Mouse (Mus musculus) midbrain, embryonic 15.5 days (tissue): ENCODE data around the gene Spr. TPM values are rescaled to one million over a fixed set of nuclear protein-coding genes. Genes with fewer than 3 reads are reported as not detected.
"Not testable (repeated sequence)": the region's sequence is repeated elsewhere in the genome, so short reads cannot be mapped to it uniquely, and the experiment has no call there.

Experiments
- ATAC-seq: fragments of 200-750 bp; cut with Nextera tagmentation; replicated peaks from 2 replicates; pipeline ENCODE4 v1.8.0; 2017; ENCODE audit warnings: moderate TSS enrichment
- H3K27ac ChIP-seq: fragments of 300-500 bp; sonication (generic); 2 replicates; pipeline ENCODE4 v1.5.1; 2015; ENCODE audit warnings: mild to moderate bottlenecking, inconsistent platforms
- H3K27me3 ChIP-seq: fragments of 300-500 bp; sonication (generic); replicated peaks from 2 replicates; pipeline ENCODE4 v1.6.1; 2015; ENCODE audit warnings: inconsistent platforms
- H3K36me3 ChIP-seq: fragments of 300-500 bp; sonication (generic); replicated peaks from 2 replicates; pipeline ENCODE4 v1.6.1; 2015; ENCODE audit warnings: inconsistent platforms
- H3K4me1 ChIP-seq: fragments of 300-500 bp; sonication (generic); 2 replicates; pipeline ENCODE4 v1.6.1; 2015; ENCODE audit warnings: inconsistent platforms
- H3K4me2 ChIP-seq: fragments of 300-500 bp; sonication (generic); 2 replicates; pipeline ENCODE4 v1.6.1; 2015; ENCODE audit warnings: inconsistent platforms, mild to moderate bottlenecking, moderate library complexity
- H3K4me3 ChIP-seq: fragments of 300-500 bp; sonication (generic); 2 replicates; pipeline ENCODE4 v1.5.1; 2015; ENCODE audit warnings: mild to moderate bottlenecking, inconsistent platforms
- H3K9ac ChIP-seq: fragments of 300-500 bp; sonication (generic); 2 replicates; pipeline ENCODE4 v1.6.1; 2015; ENCODE audit warnings: mild to moderate bottlenecking, inconsistent platforms
- H3K9me3 ChIP-seq: fragments of 300-500 bp; sonication (generic); 2 replicates; pipeline ENCODE4 v1.6.1; 2016; ENCODE audit warnings: inconsistent platforms
- WGBS: fragments of 180-500 bp; shearing (Covaris S2); methylation state at CpG from one replicate; pipeline ENCODE4 v1.1.7; 2015; ENCODE audit warnings: mixed read lengths; 5-methylcytosine and 5-hydroxymethylcytosine counted together
- polyA plus RNA-seq: library from polyadenylated mRNA; unstranded; fragments of >200 nt; fragmentation: Nextera tagmentation; extraction: Ambion mirVana; gene quantifications from 2 replicates; pipeline ENCODE4 v1.2.1, GENCODE M21; 2015

Spr gene
- polyA plus RNA-seq, result 24.8 and 25.6 TPM in 2 replicates

DNA sequence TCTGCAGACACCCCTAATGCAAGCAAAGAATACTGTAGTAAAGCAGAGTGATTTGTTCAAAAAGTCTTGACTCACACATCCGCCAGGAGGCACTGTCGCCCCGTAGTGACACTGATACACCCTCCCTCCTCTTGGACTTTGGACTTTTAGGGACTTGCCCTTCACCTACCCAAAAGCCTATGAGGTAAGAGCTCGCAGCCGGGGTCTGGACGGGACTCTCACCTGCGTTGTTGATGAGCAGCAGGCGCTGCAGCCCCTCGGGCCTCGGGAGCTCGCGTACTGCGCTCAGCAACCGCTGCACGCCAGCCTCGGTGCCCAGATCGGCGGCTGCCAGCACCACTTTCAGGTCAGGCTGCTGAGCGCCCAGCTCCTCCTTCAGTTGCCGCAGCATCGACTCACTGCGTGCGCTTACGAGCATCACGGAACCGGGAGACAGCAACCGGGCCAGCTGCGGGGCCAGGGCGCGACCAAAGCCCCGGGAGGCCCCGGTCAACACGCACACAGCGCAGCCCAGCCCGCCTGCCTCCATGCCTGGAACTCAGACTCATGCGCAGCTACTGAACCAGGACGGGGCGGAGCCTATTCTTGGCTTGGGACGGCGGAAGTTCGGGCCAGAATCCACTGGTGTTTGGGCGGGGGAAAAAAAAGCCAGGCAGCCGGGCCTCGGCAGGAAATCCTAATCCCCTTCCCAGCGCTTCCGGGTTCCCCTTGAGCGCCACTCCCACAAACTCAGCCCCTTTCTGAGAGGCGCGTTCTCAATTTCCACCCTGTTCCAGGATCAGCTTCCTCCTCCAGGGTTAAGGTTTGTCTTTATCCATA lies at the start of gene Spr:
Spr (minus strand) TSS at position 550 of the 819 bp plus-strand sequence.
- H3K9me3 ChIP-seq, result no peaks in the 10 kb centered on the region
- H3K27ac ChIP-seq, result peak within 1 kb of the TSS; percentile 85
- ATAC-seq, result peak; percentile 90
- peak within 1 kb of the TSS; percentile 69 for H3K4me2 ChIP-seq
- no peaks in the 10 kb centered on the region for H3K36me3 ChIP-seq
- H3K27me3 ChIP-seq, result no peaks in the 10 kb centered on the region
- H3K9ac ChIP-seq, result peak within 1 kb of the TSS; percentile 72
- H3K4me1 ChIP-seq, result peaks cover 5% of the 10 kb centered on the region; the same call in 1 of the 2 replicates
- peak within 1 kb of the TSS; percentile 73 for H3K4me3 ChIP-seq
- under 1% methylated on average over 49 of the region's 49 CpGs for WGBS

DNA sequence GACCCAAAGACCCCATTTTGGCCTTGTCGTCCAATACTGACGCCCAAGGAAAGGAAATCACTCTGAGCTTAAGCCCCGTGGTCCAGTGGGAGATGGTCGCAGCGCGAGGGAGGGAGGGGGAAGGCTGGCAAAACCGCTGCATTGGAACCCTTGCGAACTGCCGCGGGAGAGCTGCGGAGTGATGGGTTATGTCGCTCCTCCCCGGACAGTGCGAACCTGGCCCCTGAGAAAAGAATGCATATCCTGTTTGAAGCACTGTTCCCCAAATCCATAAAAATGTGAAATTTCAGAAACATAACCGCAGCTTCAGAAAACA lies 49.1 kb upstream of the Spr start:
- no peak overlapping the region for H3K9ac ChIP-seq
- no peak for ATAC-seq
- no peaks in the 10 kb centered on the region for H3K36me3 ChIP-seq
- H3K9me3 ChIP-seq, result no peaks in the 10 kb centered on the region
- H3K4me3 ChIP-seq, result peak overlapping the region; percentile 38; the same call in 1 of the 2 replicates
- peaks cover 43% of the 10 kb centered on the region for H3K4me1 ChIP-seq
- H3K27ac ChIP-seq, result no peak overlapping the region
- peaks cover 49% of the 10 kb centered on the region for H3K27me3 ChIP-seq
- H3K4me2 ChIP-seq, result peak overlapping the region; percentile 3; the same call in 1 of the 2 replicates
- 1% methylated on average over 15 of the region's 15 CpGs for WGBS

DNA sequence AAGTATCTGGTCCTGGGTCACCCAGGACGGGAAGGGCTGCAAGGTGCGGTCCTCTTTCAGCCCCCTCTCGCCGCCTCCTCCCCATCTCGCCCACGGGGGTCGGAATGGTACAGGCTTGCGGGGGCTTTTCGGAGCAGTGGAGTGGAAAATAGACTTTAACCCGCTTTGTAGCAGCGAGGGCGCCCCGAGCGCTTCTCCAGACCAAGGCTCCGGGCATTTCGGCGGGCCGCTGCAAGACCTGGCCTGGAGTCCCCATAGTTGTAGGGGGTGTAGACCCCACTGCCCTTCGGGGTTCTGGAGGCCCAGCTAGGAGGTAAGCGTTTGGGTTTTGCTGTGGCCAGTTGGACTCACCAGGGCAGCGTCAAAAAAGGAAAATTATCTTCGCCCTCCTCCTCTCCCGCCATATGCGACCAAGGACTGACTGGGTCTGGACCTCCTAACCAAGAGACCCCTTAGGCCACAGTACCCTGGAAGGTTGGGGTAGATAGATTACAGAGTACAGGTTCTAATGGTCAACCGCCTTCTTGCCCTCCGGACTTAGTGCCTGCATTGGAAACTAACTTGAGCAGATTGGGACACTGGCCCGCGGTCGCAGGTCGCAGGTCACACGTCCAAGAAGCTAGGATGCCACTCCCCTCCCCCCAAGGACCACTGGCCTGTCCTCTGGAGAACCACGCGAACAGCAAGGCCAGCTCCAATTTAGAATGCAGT lies 48.6 kb upstream of the Spr start:
- no peak overlapping the region for H3K9ac ChIP-seq
- no peaks in the 10 kb centered on the region for H3K36me3 ChIP-seq
- peaks cover 44% of the 10 kb centered on the region for H3K27me3 ChIP-seq
- peak overlapping the region; percentile 32 for H3K4me2 ChIP-seq
- H3K4me3 ChIP-seq, result peak overlapping the region; percentile 38
- H3K4me1 ChIP-seq, result peaks cover 43% of the 10 kb centered on the region
- ATAC-seq, result no peak
- WGBS, result 2% methylated on average over 33 of the region's 33 CpGs
- H3K9me3 ChIP-seq, result no peaks in the 10 kb centered on the region
- H3K27ac ChIP-seq, result no peak overlapping the region

DNA sequence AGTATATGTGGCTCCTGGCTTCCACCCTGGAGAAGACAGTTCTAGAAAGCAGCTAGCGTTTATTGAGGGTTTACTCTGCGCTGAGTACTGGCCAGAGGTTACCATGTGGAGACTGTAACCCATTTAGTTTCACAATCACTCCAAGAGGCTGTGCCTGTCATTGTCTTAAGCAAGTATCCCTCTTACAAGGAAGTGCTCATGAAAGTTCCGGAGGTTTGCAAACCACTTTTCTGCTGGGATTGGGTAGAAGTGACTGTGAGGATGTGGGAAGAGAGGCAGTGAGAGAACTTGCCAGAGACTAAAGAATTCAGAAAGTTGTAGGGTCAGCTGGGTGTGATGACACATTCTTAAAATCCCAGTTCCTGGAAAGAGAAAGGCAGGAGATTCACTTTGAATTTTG lies 46.4 kb upstream of the Spr start:
- no peak overlapping the region for H3K4me3 ChIP-seq
- WGBS, result 59% methylated on average over 3 of the region's 3 CpGs
- H3K27ac ChIP-seq, result no peak overlapping the region
- peaks cover 35% of the 10 kb centered on the region for H3K27me3 ChIP-seq
- H3K9ac ChIP-seq, result no peak overlapping the region
- peaks cover 30% of the 10 kb centered on the region for H3K4me1 ChIP-seq
- no peaks in the 10 kb centered on the region for H3K36me3 ChIP-seq
- no peak for ATAC-seq
- no peaks in the 10 kb centered on the region for H3K9me3 ChIP-seq
- H3K4me2 ChIP-seq, result no peak overlapping the region

DNA sequence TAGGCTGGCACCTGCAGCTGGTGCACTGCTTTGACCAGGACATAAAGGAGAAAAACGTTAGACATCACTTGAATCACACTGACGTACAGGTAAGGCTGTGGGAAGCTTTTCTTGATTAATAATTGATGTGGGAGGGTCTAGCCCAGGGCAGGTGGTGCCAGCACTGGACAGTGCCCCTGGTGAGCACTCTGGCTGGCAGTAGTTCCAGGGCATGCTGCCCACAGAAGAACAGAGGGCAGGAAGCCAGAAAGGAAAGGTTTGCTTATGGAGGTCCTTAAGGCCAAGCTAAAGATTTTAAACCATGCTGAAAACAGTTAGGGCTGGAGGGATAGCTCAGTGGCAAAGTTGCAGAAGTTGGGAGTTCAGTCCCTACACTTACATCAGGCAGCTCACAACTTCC lies 42.5 kb upstream of the Spr start:
- Histone ChIP-seq H3K4me1 (no peaks in the 10 kb centered on the region), H3K27me3 (peaks cover 11% of the 10 kb centered on the region), H3K36me3 (no peaks in the 10 kb centered on the region), H3K9ac (no peak overlapping the region), H3K9me3 (no peaks in the 10 kb centered on the region), H3K4me2 (no peak overlapping the region), H3K4me3 (no peak overlapping the region), H3K27ac (no peak overlapping the region)
- 70% methylated on average over 2 of the region's 2 CpGs for WGBS
- no peak for ATAC-seq

DNA sequence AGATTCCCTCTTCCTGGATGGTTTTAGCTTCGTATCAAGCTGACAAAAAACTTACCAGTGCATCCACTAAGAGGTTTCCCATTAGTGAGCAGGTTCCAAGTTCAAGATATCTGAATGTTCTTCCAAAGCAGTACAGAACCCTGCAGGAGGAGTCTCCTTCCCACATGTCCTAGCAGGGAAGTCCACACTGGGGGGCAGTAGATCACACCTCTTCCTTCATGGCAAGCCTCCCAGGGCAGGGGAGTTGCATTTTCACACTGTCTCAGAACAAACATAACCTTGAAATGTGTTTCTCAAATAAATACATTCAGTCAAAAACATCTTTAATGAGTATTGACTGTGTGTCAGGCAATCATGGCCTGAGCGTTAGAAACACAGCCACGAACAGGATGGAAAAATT lies 42.0 kb upstream of the Spr start:
- Histone ChIP-seq H3K9ac (no peak overlapping the region), H3K4me1 (no peaks in the 10 kb centered on the region), H3K36me3 (no peaks in the 10 kb centered on the region), H3K4me2 (no peak overlapping the region), H3K27ac (no peak overlapping the region), H3K4me3 (no peak overlapping the region), H3K9me3 (no peaks in the 10 kb centered on the region), H3K27me3 (peaks cover 9% of the 10 kb centered on the region)
- 79% methylated on average over 3 of the region's 3 CpGs for WGBS
- no peak for ATAC-seq

DNA sequence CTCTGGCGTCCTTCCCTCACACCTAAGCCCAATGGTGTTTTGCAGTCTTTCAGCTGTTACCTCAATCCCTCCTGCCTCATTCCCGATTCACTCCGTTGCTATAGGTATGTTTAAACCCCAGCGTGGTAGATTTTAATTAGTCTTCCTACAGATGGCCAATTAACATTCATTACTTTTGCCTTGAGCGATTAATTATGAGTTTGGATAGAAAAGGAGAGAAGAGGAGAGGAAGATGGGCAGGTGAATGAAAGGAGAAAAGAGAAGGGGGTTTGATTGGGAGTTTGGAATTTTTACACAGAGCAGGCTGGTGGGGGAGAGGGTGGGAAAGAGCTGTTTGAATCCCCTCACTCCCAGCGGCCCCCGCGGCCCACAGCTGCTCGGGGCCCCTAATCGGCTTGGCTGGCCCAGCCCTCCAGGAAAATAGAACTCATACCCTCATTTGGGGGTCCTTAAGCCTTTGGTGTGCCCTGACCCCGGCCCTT lies 27.9 kb upstream of the Spr start:
- Histone ChIP-seq H3K4me2 (no peak overlapping the region), H3K27ac (0 out of 2 replicates have a peak overlapping the region, but pooled peaks have one; percentile 38), H3K4me3 (no peak overlapping the region)

DNA sequence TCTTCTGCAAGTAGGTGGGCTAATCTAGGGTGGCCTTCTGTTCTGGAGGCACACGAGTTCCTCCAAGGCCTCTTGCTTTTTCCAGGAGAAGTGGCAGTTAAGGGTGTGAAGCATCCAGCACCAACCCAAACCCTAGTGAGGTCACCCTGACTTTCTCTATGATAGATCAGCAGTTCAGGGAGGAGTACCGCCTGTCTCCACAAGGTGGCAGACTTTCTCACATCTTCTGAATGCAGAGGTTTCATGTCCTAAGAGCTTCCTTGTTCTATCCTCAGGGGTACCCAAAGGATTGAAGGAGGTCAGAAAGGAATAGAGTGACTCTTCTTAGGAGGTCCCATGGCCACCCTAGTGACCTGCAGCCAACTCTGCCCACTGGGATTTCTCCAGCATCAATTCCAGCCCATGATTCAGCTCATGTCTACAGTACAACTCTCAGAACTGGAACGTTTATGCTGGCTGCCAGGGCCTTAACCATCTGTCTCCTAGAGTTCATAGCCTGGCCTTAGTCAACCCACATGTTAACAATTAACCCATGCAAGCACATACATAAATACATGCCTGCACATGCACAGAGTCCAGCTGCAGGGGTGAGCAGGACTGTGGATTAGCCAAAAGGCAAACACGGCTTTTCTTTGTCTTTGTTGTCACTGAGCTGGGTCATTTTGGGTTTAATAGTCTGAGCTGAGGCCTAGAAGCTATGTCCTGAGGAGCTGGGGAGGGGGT lies 22.8 kb upstream of the Spr start:
- H3K27me3 ChIP-seq, result no peaks in the 10 kb centered on the region
- 36% methylated on average over 4 of the region's 4 CpGs for WGBS
- no peak for ATAC-seq
- H3K4me1 ChIP-seq, result peaks cover 4% of the 10 kb centered on the region
- H3K36me3 ChIP-seq, result no peaks in the 10 kb centered on the region
- H3K9ac ChIP-seq, result no peak overlapping the region
- H3K27ac ChIP-seq, result no peak overlapping the region
- no peak overlapping the region for H3K4me3 ChIP-seq
- H3K9me3 ChIP-seq, result no peaks in the 10 kb centered on the region
- no peak overlapping the region for H3K4me2 ChIP-seq

More for the DNA sequence above, 27.9 kb upstream of the Spr start:
- H3K9ac ChIP-seq, result no peak overlapping the region
- no peaks in the 10 kb centered on the region for H3K27me3 ChIP-seq
- no peaks in the 10 kb centered on the region for H3K9me3 ChIP-seq
- peaks cover 9% of the 10 kb centered on the region for H3K4me1 ChIP-seq
- 28% methylated on average over 11 of the region's 11 CpGs for WGBS
- no peaks in the 10 kb centered on the region for H3K36me3 ChIP-seq
- ATAC-seq, result no peak

DNA sequence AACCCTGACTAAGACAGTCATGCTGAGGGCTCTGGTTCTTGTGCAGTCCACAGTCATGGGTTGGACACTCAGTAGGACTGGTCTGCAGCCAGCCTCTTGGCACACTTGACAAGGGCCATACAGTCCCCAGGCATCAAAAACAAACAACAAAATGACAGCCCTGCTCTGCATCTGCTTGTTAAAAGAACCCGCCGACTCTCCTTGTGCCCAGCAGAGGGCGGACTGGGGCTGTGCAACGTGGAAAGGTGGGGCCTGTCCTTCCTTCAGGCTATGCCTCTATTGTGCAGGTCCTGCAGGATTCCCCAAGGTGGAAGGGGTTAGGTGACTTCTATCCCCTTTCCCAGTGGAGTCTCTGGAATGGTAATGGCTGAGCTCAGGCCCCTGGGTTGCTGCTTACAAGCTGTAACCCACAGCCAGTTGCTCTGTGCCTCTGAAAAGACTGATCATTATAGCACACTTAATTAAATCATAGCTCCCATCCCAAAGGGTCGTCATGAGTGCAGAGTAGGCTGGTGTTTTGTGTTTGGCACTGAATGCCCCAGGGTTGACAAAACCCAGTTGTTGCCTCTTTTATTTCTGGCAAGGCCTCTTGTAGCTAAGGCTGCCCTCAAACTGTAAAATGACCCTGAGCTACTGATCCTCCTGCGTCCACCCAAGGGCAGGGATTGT lies 21.7 kb upstream of the Spr start:
- H3K9ac ChIP-seq, H3K27me3 ChIP-seq, H3K4me2 ChIP-seq, H3K36me3 ChIP-seq, H3K27ac ChIP-seq, H3K4me3 ChIP-seq, H3K9me3 ChIP-seq: not testable (repeated sequence)
- peak; percentile 66 for ATAC-seq
- H3K4me1 ChIP-seq, result peaks cover 10% of the 10 kb centered on the region
- WGBS, result 15% methylated on average over 6 of the region's 6 CpGs

DNA sequence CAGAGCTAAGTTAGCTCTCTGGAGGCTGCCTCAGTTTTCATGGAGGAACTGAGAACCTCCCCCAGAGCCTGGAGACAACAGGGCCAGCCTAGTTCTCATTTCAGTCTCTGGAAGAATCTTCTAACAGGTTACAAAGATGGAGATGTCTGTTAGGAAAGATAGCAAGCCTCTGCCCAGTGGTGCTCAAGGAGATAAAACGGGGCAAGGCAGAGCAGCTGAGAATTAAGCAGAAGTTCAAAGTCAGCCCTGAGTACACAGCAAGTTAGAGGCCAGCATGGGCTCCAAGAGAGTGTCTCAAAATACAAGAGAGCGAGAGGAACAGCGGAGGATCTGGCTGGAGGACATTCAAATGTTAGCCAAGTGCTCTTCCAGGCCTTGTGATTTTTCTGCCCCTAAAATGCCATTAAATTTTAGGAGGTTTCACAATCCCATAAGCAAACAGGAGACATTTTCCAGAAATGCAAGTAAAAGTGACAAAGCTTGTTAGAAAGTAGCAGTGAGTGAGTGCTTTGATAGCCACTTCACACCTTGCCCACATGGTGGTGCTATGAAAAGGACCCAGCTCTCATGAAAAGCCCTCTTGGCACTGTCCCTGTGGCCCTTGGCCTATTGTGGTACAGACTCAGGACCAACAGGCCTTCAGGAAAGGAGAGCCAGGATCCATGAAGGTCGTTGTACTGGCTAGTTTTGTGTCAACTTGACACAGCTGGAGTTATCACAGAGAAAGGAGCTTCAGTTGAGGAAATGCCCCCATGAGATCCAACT lies 20.7 kb upstream of the Spr start:
- H3K36me3 ChIP-seq, H3K4me2 ChIP-seq, H3K27me3 ChIP-seq, H3K9me3 ChIP-seq, ATAC-seq, H3K9ac ChIP-seq, H3K27ac ChIP-seq, H3K4me3 ChIP-seq: not testable (repeated sequence)
- WGBS, result 73% methylated on average over 4 of the region's 4 CpGs
- H3K4me1 ChIP-seq, result peaks cover 10% of the 10 kb centered on the region

DNA sequence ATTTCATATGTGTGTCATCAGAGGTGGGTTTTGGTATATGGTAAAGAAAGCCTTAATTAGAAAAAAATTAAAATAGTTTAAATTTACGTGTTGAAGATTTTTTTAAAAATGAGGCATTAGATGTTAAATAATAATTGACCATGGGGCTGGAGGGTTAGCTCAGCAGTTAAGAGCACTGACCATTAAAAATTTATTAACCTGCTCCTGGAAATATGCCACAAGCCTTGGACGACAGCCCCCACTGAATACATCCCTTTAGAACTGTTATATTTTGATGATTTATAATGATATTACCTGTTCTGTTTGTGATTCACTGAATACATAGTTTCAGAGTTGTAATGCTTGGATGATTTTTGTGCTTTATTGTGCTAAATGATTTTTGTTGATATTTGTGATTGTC lies 19.0 kb upstream of the Spr start:
- not testable (repeated sequence) for H3K4me3 ChIP-seq, H3K4me2 ChIP-seq, H3K27ac ChIP-seq, H3K9ac ChIP-seq, H3K9me3 ChIP-seq, ATAC-seq, H3K27me3 ChIP-seq, H3K36me3 ChIP-seq
- WGBS, result 74% methylated on average over 2 of the region's 2 CpGs
- peaks cover 10% of the 10 kb centered on the region for H3K4me1 ChIP-seq
